Mouse (Mus musculus) layer of hippocampus, adult 6 months (tissue): ENCODE results near the gene Bicc1. TPM values are rescaled to one million over a fixed set of nuclear protein-coding genes. Genes with fewer than 3 reads are reported as not detected.

Experiments used
- long read RNA-seq, 2 experiments: library from polyadenylated mRNA; unstranded; transcript quantifications; one replicate each; pipeline ENCODE4 v2.0.0; 2019 to 2020
- polyA plus RNA-seq: library from polyadenylated mRNA; unstranded; fragments of <200 nt; fragmentation: Nextera tagmentation; gene quantifications from 2 replicates; pipeline ENCODE4 v1.2.3, GENCODE M21; 2021

The Bicc1 gene
- polyA plus RNA-seq, result 1.3 and 1.4 TPM in 2 replicates
- long read RNA-seq, experiment 1, full-length matches to known transcripts, result 2 of 8 reads
- long read RNA-seq, experiment 1, partial matches to known transcripts, result 4 of 8 reads
- long read RNA-seq, experiment 1, other reads (novel, unspliced or antisense), result 2 of 8 reads
- long read RNA-seq, experiment 2, full-length matches to known transcripts, result 3 of 14 reads
- long read RNA-seq, experiment 2, partial matches to known transcripts, result 7 of 14 reads
- long read RNA-seq, experiment 2, other reads (novel, unspliced or antisense), result 4 of 14 reads

DNA sequence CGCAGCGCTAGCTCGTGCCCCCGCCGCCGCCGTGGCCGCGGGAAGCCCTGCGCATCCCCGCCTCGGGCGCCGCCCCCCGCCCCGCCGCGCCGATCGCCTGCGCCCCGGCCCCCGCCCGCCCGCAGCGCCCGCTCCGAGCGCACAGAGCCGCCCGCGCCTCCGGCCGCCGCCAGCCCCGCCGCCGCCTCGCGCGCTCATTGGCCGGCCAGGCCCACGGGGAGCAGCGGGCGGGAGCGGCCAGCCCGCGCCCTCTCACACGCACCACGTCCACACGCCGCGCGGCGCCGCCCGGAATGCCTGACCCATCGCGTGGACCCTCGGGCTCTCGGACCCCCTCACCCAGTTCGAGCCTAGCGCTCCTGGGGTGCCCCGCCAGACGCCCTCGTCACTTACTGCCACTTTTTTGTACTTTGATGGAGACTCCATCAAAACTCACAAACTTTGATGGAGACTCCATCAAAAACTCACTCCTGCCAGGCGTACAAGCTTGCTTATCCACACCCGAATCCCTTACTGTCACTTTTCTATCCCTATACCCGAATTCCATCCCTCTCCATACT lies at the start of gene Bicc1:
TSS of gene Bicc1 (minus strand) at position 25 of the 560 bp plus-strand sequence.

Other genes starting within 250 kb of the Bicc1 start
- gene Tfam, start 78.6 kb upstream of the Bicc1 start, polyA plus RNA-seq, result 15.4 and 16.9 TPM in 2 replicates
- 21.3 and 35.6 TPM in 2 replicates for gene Ube2d1, start 125.6 kb upstream of the Bicc1 start, polyA plus RNA-seq
- 539 and 552 TPM in 2 replicates for gene Cisd1, start 185.3 kb upstream of the Bicc1 start, polyA plus RNA-seq
- 4.7 and 5.3 TPM in 2 replicates for gene Ipmk, start 188.1 kb upstream of the Bicc1 start, polyA plus RNA-seq